13 mouse cellular contexts compared by ENCODE assay signal in the genomic region with DNA sequence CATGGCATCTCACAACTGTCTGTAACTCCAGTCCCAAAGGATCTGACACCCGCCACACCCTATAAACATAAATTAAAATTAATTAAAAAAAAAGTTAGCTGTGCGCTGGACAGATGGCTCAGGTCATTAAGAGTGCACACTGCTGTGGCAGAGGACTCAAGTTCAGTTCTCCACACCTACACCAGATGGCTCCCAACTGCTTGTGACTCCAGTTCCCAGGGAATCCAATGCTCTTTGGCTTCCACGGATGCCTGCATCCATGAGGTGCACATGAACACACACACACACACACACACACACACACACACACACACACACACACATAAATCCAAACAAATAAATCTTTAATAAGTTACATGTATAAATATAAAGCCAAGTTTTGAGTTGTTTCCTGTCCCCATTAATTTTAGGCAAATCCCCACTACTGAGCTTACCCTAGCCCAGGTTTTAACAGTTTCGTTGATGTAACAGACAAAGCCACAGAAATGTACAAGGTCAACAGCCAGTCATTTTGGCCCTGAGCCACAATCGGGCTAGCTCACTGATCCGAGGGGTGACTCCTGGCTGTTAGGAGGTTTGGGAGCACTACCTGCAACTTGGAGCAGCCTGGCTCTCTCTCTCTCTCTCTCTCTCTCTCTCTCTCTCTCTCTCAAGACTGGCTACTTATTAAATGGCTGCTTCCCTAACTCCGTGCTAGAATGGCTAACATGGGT. TPM values are rescaled to one million over a fixed set of nuclear protein-coding genes. Genes with fewer than 3 reads are reported as not detected.
DNase-seq lines count a peak whose midpoint lies in the region; ATAC-seq and TF ChIP-seq lines count a peak whose summit lies in the region.
"Had no signal": no experiment of that assay in that cellular context is flagged by ENCODE, and none has a peak within 500 bp of the region (broad histone marks: within the 10 kb centered on the region; RNA-seq: fewer than 3 reads in every experiment).

No protein-coding gene starts in this region.

- no peak overlapping the region for H3K4me2 ChIP-seq in midbrain, postnatal 0 days (ENCODE audit: low read depth, low read length, poor library complexity, severe bottlenecking)
- H3K4me2 ChIP-seq in midbrain, embryonic 13.5 days (replicated peaks): no peak overlapping the region
- no peak overlapping the region for H3K4me2 ChIP-seq in stomach, postnatal 0 days (replicated peaks; ENCODE audit: low read depth)
- H3K4me2 ChIP-seq: hindbrain, embryonic 15.5 days; limb, embryonic 12.5 days had no signal

- TF ChIP-seq EP300 in stomach, postnatal 0 days (optimal IDR thresholded peaks at IDR 0.05): no peak

- no peak for DNase-seq in cerebellum, adult 2 months
- DNase-seq in cerebellum, postnatal 4 days (ENCODE audit: low spot score in 2 of 2): no peak
- peak; percentile 44 for DNase-seq in midbrain, postnatal 0 days (ENCODE audit: low spot score)
- DNase-seq in kidney, adult 2 months: peak; percentile 85
- no peak for DNase-seq in stomach, postnatal 0 days (ENCODE audit: low spot score)
- no peak for DNase-seq in left cerebral cortex, adult 9 months (ENCODE audit: low spot score in 2 of 2)
- DNase-seq in ovary, adult 18-20 months (ENCODE audit: low spot score): no peak
- DNase-seq: cerebellum, adult 11 months had no signal

- H3K4me3 ChIP-seq in cerebellum, adult 2 months (replicated peaks; ENCODE audit: insufficient read depth, low read depth, low read length): no peak overlapping the region
- no peak overlapping the region for H3K4me3 ChIP-seq in midbrain, postnatal 0 days (ENCODE audit: low read depth, low read length)
- no peak overlapping the region for H3K4me3 ChIP-seq in midbrain, embryonic 13.5 days (replicated peaks)
- no peak overlapping the region for H3K4me3 ChIP-seq in kidney, adult 2 months (ENCODE audit: insufficient read depth, low read depth, low read length)
- H3K4me3 ChIP-seq in stomach, postnatal 0 days (ENCODE audit: low read depth, low read length): no peak overlapping the region
- H3K4me3 ChIP-seq: hindbrain, embryonic 15.5 days; limb, embryonic 12.5 days had no signal

- no peaks in the 10 kb centered on the region for H3K9me3 ChIP-seq in midbrain, postnatal 0 days (ENCODE audit: low read length)
- H3K9me3 ChIP-seq in midbrain, embryonic 13.5 days: no peaks in the 10 kb centered on the region
- H3K9me3 ChIP-seq in stomach, postnatal 0 days (ENCODE audit: control insufficient read depth, low read length): no peaks in the 10 kb centered on the region
- H3K9me3 ChIP-seq: hindbrain, embryonic 15.5 days; limb, embryonic 12.5 days had no signal

- H3K4me1 ChIP-seq in cerebellum, adult 2 months (ENCODE audit: control insufficient read depth, insufficient read depth, low read length): no peaks in the 10 kb centered on the region
- no peaks in the 10 kb centered on the region for H3K4me1 ChIP-seq in midbrain, postnatal 0 days (ENCODE audit: insufficient read depth, low read length)
- 0 out of 2 replicates have a peak, but pooled peaks cover 1% of the 10 kb centered on the region for H3K4me1 ChIP-seq in midbrain, embryonic 13.5 days (replicated peaks)
- peaks cover 8% of the 10 kb centered on the region; the same call in 1 of the 2 replicates for H3K4me1 ChIP-seq in kidney, adult 2 months (ENCODE audit: control insufficient read depth, insufficient read depth, low read length)
- H3K4me1 ChIP-seq in stomach, postnatal 0 days (replicated peaks; ENCODE audit: control insufficient read depth, insufficient read depth): no peaks in the 10 kb centered on the region
- H3K4me1 ChIP-seq: hindbrain, embryonic 15.5 days had no signal

- TF ChIP-seq POLR2A in cerebellum, adult 2 months (IDR thresholded peaks at IDR 0.05; ENCODE audit: borderline replicate concordance, insufficient read depth, low read length): no peak
- TF ChIP-seq POLR2A in kidney, adult 2 months (IDR thresholded peaks at IDR 0.05; ENCODE audit: low read depth, low read length): no peak

- 38% methylated on average over 7 of the region's 7 CpGs for WGBS in cerebellum, adult 2 months
- WGBS in midbrain, postnatal 0 days: 67% methylated on average over 7 of the region's 7 CpGs
- 70% methylated on average over 7 of the region's 7 CpGs for WGBS in midbrain, embryonic 13.5 days
- 33% methylated on average over 7 of the region's 7 CpGs for WGBS in kidney, adult 2 months
- WGBS in stomach, postnatal 0 days: 65% methylated on average over 7 of the region's 7 CpGs

- no peak overlapping the region for H3K27ac ChIP-seq in cerebellum, adult 2 months (ENCODE audit: insufficient read depth, low read length)
- H3K27ac ChIP-seq in midbrain, postnatal 0 days (ENCODE audit: low read depth, low read length): no peak overlapping the region
- no peak overlapping the region for H3K27ac ChIP-seq in midbrain, embryonic 13.5 days
- H3K27ac ChIP-seq in kidney, adult 2 months (ENCODE audit: insufficient read depth, low read depth, low read length): peak overlapping the region; percentile 37; the same call in 1 of the 2 replicates
- H3K27ac ChIP-seq in stomach, postnatal 0 days (replicated peaks): no peak overlapping the region
- H3K27ac ChIP-seq: hindbrain, embryonic 15.5 days; limb, embryonic 12.5 days; macrophage had no signal

- no peaks in the 10 kb centered on the region for H3K36me3 ChIP-seq in midbrain, postnatal 0 days (ENCODE audit: insufficient read depth, low read length)
- no peaks in the 10 kb centered on the region for H3K36me3 ChIP-seq in midbrain, embryonic 13.5 days
- no peaks in the 10 kb centered on the region for H3K36me3 ChIP-seq in kidney, adult 2 months (ENCODE audit: control insufficient read depth, insufficient read depth, low read length)
- no peaks in the 10 kb centered on the region for H3K36me3 ChIP-seq in stomach, postnatal 0 days (ENCODE audit: control insufficient read depth, insufficient read depth, low read length)
- H3K36me3 ChIP-seq: hindbrain, embryonic 15.5 days; limb, embryonic 12.5 days had no signal

- no peaks in the 10 kb centered on the region for H3K27me3 ChIP-seq in cerebellum, adult 2 months (ENCODE audit: control insufficient read depth, insufficient read depth, low read length)
- no peaks in the 10 kb centered on the region for H3K27me3 ChIP-seq in midbrain, postnatal 0 days (ENCODE audit: insufficient read depth, low read length)
- H3K27me3 ChIP-seq in midbrain, embryonic 13.5 days: no peaks in the 10 kb centered on the region
- no peaks in the 10 kb centered on the region for H3K27me3 ChIP-seq in kidney, adult 2 months (replicated peaks; ENCODE audit: control insufficient read depth, insufficient read depth, low read length)
- no peaks in the 10 kb centered on the region for H3K27me3 ChIP-seq in stomach, postnatal 0 days (ENCODE audit: control insufficient read depth, insufficient read depth, low read length)
- H3K27me3 ChIP-seq: hindbrain, embryonic 15.5 days; limb, embryonic 12.5 days had no signal

- H3K9ac ChIP-seq in midbrain, postnatal 0 days (replicated peaks; ENCODE audit: low read length, poor library complexity, severe bottlenecking): no peak overlapping the region
- H3K9ac ChIP-seq in midbrain, embryonic 13.5 days (replicated peaks): no peak overlapping the region
- no peak overlapping the region for H3K9ac ChIP-seq in stomach, postnatal 0 days (ENCODE audit: low read length)
- H3K9ac ChIP-seq: hindbrain, embryonic 15.5 days; limb, embryonic 12.5 days had no signal

- TF ChIP-seq CTCF in cerebellum, adult 2 months (IDR thresholded peaks at IDR 0.05; ENCODE audit: borderline replicate concordance, insufficient read depth, low read depth, low read length): peak; percentile 35; the same call in 1 of the 2 replicates
- peak; percentile 41 for TF ChIP-seq CTCF in midbrain, postnatal 0 days (IDR thresholded peaks at IDR 0.05)
- no peak; the same call in 1 of the 2 replicates for TF ChIP-seq CTCF in kidney, adult 2 months (conservative IDR thresholded peaks at IDR 0.05; ENCODE audit: insufficient read depth, insufficient read length, low read depth, low read length)
- TF ChIP-seq CTCF in stomach, postnatal 0 days (IDR thresholded peaks at IDR 0.05; ENCODE audit: low read depth): peak; percentile 38

- ATAC-seq in midbrain, postnatal 0 days (ENCODE audit: low FRiP score): no peak
- no peak for ATAC-seq in midbrain, embryonic 13.5 days
- no peak for ATAC-seq in stomach, postnatal 0 days (ENCODE audit: low FRiP score, low TSS enrichment)

RNA-seq across cellular contexts. Expression of a gene that starts 8.4 kb away (rescaled TPM):
- polyA plus RNA-seq in cerebellum, adult 2 months (2012; rRNA removed): 0.43 and 0.60 TPM in 2 replicates
- 0.22 and 0.85 TPM in 2 replicates for total RNA-seq in midbrain, postnatal 0 days (2014; rRNA removed)
- 0.74 and 1.4 TPM in 2 replicates for polyA plus RNA-seq in midbrain, postnatal 0 days (2015; fragmentation: Nextera tagmentation; extraction: Ambion mirVana)
- polyA plus RNA-seq in midbrain, embryonic 13.5 days (2015; fragmentation: Nextera tagmentation; extraction: Ambion mirVana): 3.2 and 3.5 TPM in 2 replicates
- 0.41 and 0.53 TPM in 2 replicates for polyA plus RNA-seq in kidney, adult 2 months (2012; rRNA removed)
- polyA plus RNA-seq in stomach, postnatal 0 days (2015; fragmentation: Nextera tagmentation; extraction: Ambion mirVana): 0.41 and 0.51 TPM in 2 replicates
- polyA plus RNA-seq: macrophage had no signal

RNA-seq across cellular contexts. Expression of a gene that starts 10.2 kb away (rescaled TPM):
- 0.21 and 0.28 TPM in 2 replicates for polyA plus RNA-seq in cerebellum, adult 2 months (2012; rRNA removed)
- total RNA-seq in midbrain, postnatal 0 days (2014; rRNA removed): 0.11 and 0.80 TPM in 2 replicates
- 0.31 and 0.32 TPM in 2 replicates for polyA plus RNA-seq in midbrain, postnatal 0 days (2015; fragmentation: Nextera tagmentation; extraction: Ambion mirVana)
- 0.46 and 0.58 TPM in 2 replicates for polyA plus RNA-seq in midbrain, embryonic 13.5 days (2015; fragmentation: Nextera tagmentation; extraction: Ambion mirVana)
- polyA plus RNA-seq in kidney, adult 2 months (2012; rRNA removed): 2.0 and 6.0 TPM in 2 replicates
- 7.2 and 7.6 TPM in 2 replicates for polyA plus RNA-seq in stomach, postnatal 0 days (2015; fragmentation: Nextera tagmentation; extraction: Ambion mirVana)
- polyA plus RNA-seq: macrophage had no signal

RNA-seq across cellular contexts. Expression of a gene that starts 11.8 kb away (rescaled TPM):
- polyA plus RNA-seq in cerebellum, adult 2 months (2012; rRNA removed): 0.16 and 0.19 TPM in 2 replicates
- total RNA-seq in midbrain, postnatal 0 days (2014; rRNA removed): 0.19 and 0.49 TPM in 2 replicates
- 0.06 and 0.32 TPM in 2 replicates for polyA plus RNA-seq in midbrain, postnatal 0 days (2015; fragmentation: Nextera tagmentation; extraction: Ambion mirVana)
- polyA plus RNA-seq in midbrain, embryonic 13.5 days (2015; fragmentation: Nextera tagmentation; extraction: Ambion mirVana): 0.23 TPM in 2 replicates
- polyA plus RNA-seq in kidney, adult 2 months (2012; rRNA removed): 0.26 and 0.58 TPM in 2 replicates
- polyA plus RNA-seq in stomach, postnatal 0 days (2015; fragmentation: Nextera tagmentation; extraction: Ambion mirVana): 3.3 and 3.5 TPM in 2 replicates
- total RNA-seq: gastrocnemius, postnatal 4 days had no signal
- polyA plus RNA-seq: hindbrain, embryonic 15.5 days; macrophage had no signal

RNA-seq across cellular contexts. Expression of a gene that starts 33.1 kb away (rescaled TPM):
- polyA plus RNA-seq in cerebellum, adult 2 months (2012; rRNA removed): 27.4 and 27.6 TPM in 2 replicates
- 12.9 and 15.0 TPM in 2 replicates for total RNA-seq in midbrain, postnatal 0 days (2014; rRNA removed)
- 28.0 and 30.2 TPM in 2 replicates for polyA plus RNA-seq in midbrain, postnatal 0 days (2015; fragmentation: Nextera tagmentation; extraction: Ambion mirVana)
- 65.6 and 67.0 TPM in 2 replicates for polyA plus RNA-seq in midbrain, embryonic 13.5 days (2015; fragmentation: Nextera tagmentation; extraction: Ambion mirVana)
- polyA plus RNA-seq in kidney, adult 2 months (2012; rRNA removed): 18.2 and 25.8 TPM in 2 replicates
- 42.3 and 43.8 TPM in 2 replicates for polyA plus RNA-seq in stomach, postnatal 0 days (2015; fragmentation: Nextera tagmentation; extraction: Ambion mirVana)

RNA-seq across cellular contexts. Expression of a gene that starts 33.2 kb away (rescaled TPM):
- 20.3 and 28.1 TPM in 2 replicates for polyA plus RNA-seq in cerebellum, adult 2 months (2012; rRNA removed)
- total RNA-seq in midbrain, postnatal 0 days (2014; rRNA removed): 22.7 and 30.9 TPM in 2 replicates
- 3.8 and 4.1 TPM in 2 replicates for polyA plus RNA-seq in midbrain, postnatal 0 days (2015; fragmentation: Nextera tagmentation; extraction: Ambion mirVana)
- 14.2 and 15.9 TPM in 2 replicates for polyA plus RNA-seq in midbrain, embryonic 13.5 days (2015; fragmentation: Nextera tagmentation; extraction: Ambion mirVana)
- polyA plus RNA-seq in kidney, adult 2 months (2012; rRNA removed): 45.8 and 46.2 TPM in 2 replicates
- polyA plus RNA-seq in stomach, postnatal 0 days (2015; fragmentation: Nextera tagmentation; extraction: Ambion mirVana): 3.0 and 3.5 TPM in 2 replicates

Comparison
In these comparisons a context has a peak if more than half of its experiments do, and no peak if none do; other contexts are left out.
1. DNase-seq: peak in midbrain, postnatal 0 days (single experiment) and kidney, adult 2 months (single experiment); none in cerebellum, adult 2 months (0 of 2), cerebellum, postnatal 4 days (0 of 2), stomach, postnatal 0 days (single experiment), left cerebral cortex, adult 9 months (0 of 2) and ovary, adult 18-20 months (single experiment).